Mouse (Mus musculus): ENCODE measurements around the gene Baiap2. TPM values are rescaled to one million over a fixed set of nuclear protein-coding genes. Genes with fewer than 3 reads are reported as not detected.
A peak's percentile ranks its signal among the peaks of the same experiment; 100 is the strongest.

Baiap2 gene
- polyA plus RNA-seq, 1 experiment from 2014 or later = 21.3 TPM

- Histone ChIP-seq H3K27me3 (ENCODE audit: insufficient read depth, low read length) (peaks cover 9% of the 10 kb centered on the region), H3K9ac (replicated peaks) (no peak overlapping the region; the same call in 1 of the 2 replicates), H3K4me1 (ENCODE audit: insufficient read depth) (peaks cover 55% of the 10 kb centered on the region), H3K36me3 (replicated peaks; ENCODE audit: insufficient read depth, low read length) (no peaks in the 10 kb centered on the region), H3K27ac (ENCODE audit: low read depth) (peak overlapping the region; percentile 71), H3K9me3 (ENCODE audit: low read length) (no peaks in the 10 kb centered on the region), H3K4me3 (ENCODE audit: low read depth, low read length) (no peak overlapping the region), H3K4me2 (ENCODE audit: low read depth, low read length) (peak overlapping the region; percentile 52; the same call in 1 of the 2 replicates)
- ATAC-seq (no peak), DNase-seq (no peak)
- TF ChIP-seq EP300 (IDR thresholded peaks at IDR 0.05; ENCODE audit: low read depth) (no peak), CTCF (IDR thresholded peaks at IDR 0.05; ENCODE audit: low read depth) (no peak)
- WGBS (ENCODE audit: insufficient replicate concordance) = 62% methylated on average over 4 of the region's 4 CpGs
Measured at GRCm38 (mm10) chr11:119939711-119940106, 2.9 kb upstream of the Baiap2 start.

- Histone ChIP-seq H3K4me2 (ENCODE audit: low read depth, low read length) (no peak overlapping the region), H3K36me3 (replicated peaks; ENCODE audit: insufficient read depth, low read length) (no peaks in the 10 kb centered on the region), H3K27me3 (ENCODE audit: insufficient read depth, low read length) (peaks cover 9% of the 10 kb centered on the region), H3K9me3 (ENCODE audit: low read length) (no peaks in the 10 kb centered on the region), H3K4me1 (ENCODE audit: insufficient read depth) (peaks cover 55% of the 10 kb centered on the region), H3K9ac (replicated peaks) (no peak overlapping the region; the same call in 1 of the 2 replicates), H3K27ac (ENCODE audit: low read depth) (no peak overlapping the region; the same call in 1 of the 2 replicates), H3K4me3 (ENCODE audit: low read depth, low read length) (no peak overlapping the region)
- TF ChIP-seq EP300 (IDR thresholded peaks at IDR 0.05; ENCODE audit: low read depth) = no peak
- TF ChIP-seq CTCF (IDR thresholded peaks at IDR 0.05; ENCODE audit: low read depth) = no peak
- no peak for DNase-seq
- no peak for ATAC-seq
- 62% methylated on average over 11 of the region's 11 CpGs for WGBS (ENCODE audit: insufficient replicate concordance)
Measured at GRCm38 (mm10) chr11:119940142-119940541, 2.4 kb upstream of the Baiap2 start.

- H3K9ac ChIP-seq (replicated peaks) = peak overlapping the region; percentile 67
- peak overlapping the region; percentile 86 for H3K27ac ChIP-seq (ENCODE audit: low read depth)
- peak overlapping the region; percentile 73 for H3K4me3 ChIP-seq (ENCODE audit: low read depth, low read length)
- peaks cover 55% of the 10 kb centered on the region for H3K4me1 ChIP-seq (ENCODE audit: insufficient read depth)
- WGBS (ENCODE audit: insufficient replicate concordance) = 10% methylated on average over 8 of the region's 8 CpGs
- DNase-seq = no peak
- no peaks in the 10 kb centered on the region for H3K36me3 ChIP-seq (replicated peaks; ENCODE audit: insufficient read depth, low read length)
- TF ChIP-seq CTCF (IDR thresholded peaks at IDR 0.05; ENCODE audit: low read depth) (no peak), EP300 (IDR thresholded peaks at IDR 0.05; ENCODE audit: low read depth) (no peak)
- no peak for ATAC-seq
- H3K9me3 ChIP-seq (ENCODE audit: low read length) = no peaks in the 10 kb centered on the region
- peaks cover 9% of the 10 kb centered on the region for H3K27me3 ChIP-seq (ENCODE audit: insufficient read depth, low read length)
- H3K4me2 ChIP-seq (ENCODE audit: low read depth, low read length) = peak overlapping the region; percentile 84
Measured at GRCm38 (mm10) chr11:119941794-119942193, 769 bp upstream of the Baiap2 start.

GRCm38 (mm10) chr11:119942201-119942726 lies 299 bp upstream of the Baiap2 start:
- no peak for TF ChIP-seq EP300 (IDR thresholded peaks at IDR 0.05; ENCODE audit: low read depth)
- no peak for TF ChIP-seq CTCF (IDR thresholded peaks at IDR 0.05; ENCODE audit: low read depth)
- Histone ChIP-seq H3K27me3 (ENCODE audit: insufficient read depth, low read length) (peaks cover 9% of the 10 kb centered on the region), H3K4me2 (ENCODE audit: low read depth, low read length) (peak overlapping the region; percentile 84), H3K9ac (replicated peaks) (peak overlapping the region; percentile 67), H3K36me3 (replicated peaks; ENCODE audit: insufficient read depth, low read length) (no peaks in the 10 kb centered on the region), H3K9me3 (ENCODE audit: low read length) (no peaks in the 10 kb centered on the region), H3K4me1 (ENCODE audit: insufficient read depth) (peaks cover 52% of the 10 kb centered on the region), H3K27ac (ENCODE audit: low read depth) (peak overlapping the region; percentile 86), H3K4me3 (ENCODE audit: low read depth, low read length) (peak overlapping the region; percentile 73)
- ATAC-seq (peak; percentile 56), DNase-seq (no peak)
- 2% methylated on average over 42 of the region's 43 CpGs for WGBS (ENCODE audit: insufficient replicate concordance)

DNA sequence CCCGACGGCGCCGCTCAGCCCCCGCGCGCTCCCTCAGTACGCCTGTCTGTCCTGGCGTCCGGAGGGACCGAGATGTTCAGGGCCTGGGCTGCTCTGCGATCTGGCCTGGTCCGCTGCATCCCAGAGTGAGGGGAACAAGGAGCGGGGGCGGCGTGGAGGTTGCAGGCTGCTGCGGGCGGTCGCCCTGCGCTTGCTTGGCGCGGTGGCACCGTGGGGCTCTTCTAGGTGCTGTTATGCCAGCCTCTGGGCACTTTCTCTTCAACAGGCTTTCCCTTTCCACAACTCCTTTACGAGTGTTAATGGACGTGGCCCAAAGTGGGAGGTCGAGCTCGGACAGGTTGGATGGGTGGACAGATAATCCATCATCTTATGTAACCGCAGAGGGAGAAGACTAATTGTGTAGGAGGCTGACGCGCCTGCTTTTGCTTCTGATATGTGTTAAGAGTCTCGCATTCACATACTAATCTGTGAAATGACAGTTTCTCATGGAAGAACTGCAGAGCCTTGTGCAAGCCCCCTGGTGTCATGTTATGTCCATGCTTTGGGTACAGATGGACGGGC lies 945 bp downstream of the Baiap2 start:
- no peak for ATAC-seq
- 2% methylated on average over 32 of the region's 32 CpGs for WGBS (ENCODE audit: insufficient replicate concordance)

GRCm38 (mm10) chr11:119945343-119945742 lies 2.8 kb downstream of the Baiap2 start:
- H3K27me3 ChIP-seq (ENCODE audit: insufficient read depth, low read length) = peaks cover 9% of the 10 kb centered on the region
- H3K27ac ChIP-seq (ENCODE audit: low read depth) = peak overlapping the region; percentile 96
- H3K4me2 ChIP-seq (ENCODE audit: low read depth, low read length) = peak overlapping the region; percentile 84
- peak overlapping the region; percentile 81 for H3K9ac ChIP-seq (replicated peaks)
- peak; percentile 11 for ATAC-seq
- H3K9me3 ChIP-seq (ENCODE audit: low read length) = no peaks in the 10 kb centered on the region
- peak; percentile 30; the same call in 1 of the 2 replicates for TF ChIP-seq EP300 (IDR thresholded peaks at IDR 0.05; ENCODE audit: low read depth)
- no peak for TF ChIP-seq CTCF (IDR thresholded peaks at IDR 0.05; ENCODE audit: low read depth)
- H3K36me3 ChIP-seq (replicated peaks; ENCODE audit: insufficient read depth, low read length) = no peaks in the 10 kb centered on the region
- WGBS (ENCODE audit: insufficient replicate concordance) = 61% methylated on average over 7 of the region's 7 CpGs
- H3K4me3 ChIP-seq (ENCODE audit: low read depth, low read length) = peak overlapping the region; percentile 73
- peaks cover 51% of the 10 kb centered on the region for H3K4me1 ChIP-seq (ENCODE audit: insufficient read depth)
- DNase-seq = peak; percentile 67

More for the DNA sequence above, 945 bp downstream of the Baiap2 start:
- Histone ChIP-seq H3K9ac (replicated peaks) (peak overlapping the region; percentile 81), H3K9me3 (ENCODE audit: low read length) (no peaks in the 10 kb centered on the region), H3K4me1 (ENCODE audit: insufficient read depth) (peaks cover 49% of the 10 kb centered on the region), H3K27ac (ENCODE audit: low read depth) (peak overlapping the region; percentile 29), H3K36me3 (replicated peaks; ENCODE audit: insufficient read depth, low read length) (no peaks in the 10 kb centered on the region), H3K27me3 (ENCODE audit: insufficient read depth, low read length) (peaks cover 9% of the 10 kb centered on the region), H3K4me3 (ENCODE audit: low read depth, low read length) (peak overlapping the region; percentile 73), H3K4me2 (ENCODE audit: low read depth, low read length) (peak overlapping the region; percentile 84)
- no peak for DNase-seq
- TF ChIP-seq CTCF (IDR thresholded peaks at IDR 0.05; ENCODE audit: low read depth) = no peak
- TF ChIP-seq EP300 (IDR thresholded peaks at IDR 0.05; ENCODE audit: low read depth) = no peak

Data from liver, postnatal 0 days (tissue).